Mouse (Mus musculus): ENCODE measurements at regions not wholly inside any gene's neighbourhood (a gene's known extent, or its start where the extent isn't known, plus 50 kb on each side); places are given as distances from the start of the nearest gene placed in this dataset.

- DNase-seq: no peak
Observed at GRCm38 (mm10) chr2:75351965-75352364, 307.1 kb upstream of the Hnrnpa3 start.

GRCm38 (mm10) chr2:75352564-75352963 lies 306.5 kb upstream of the Hnrnpa3 start:
- DNase-seq: no peak

- DNase-seq: no peak
Observed at GRCm38 (mm10) chr2:75356691-75357375, 302.2 kb upstream of the Hnrnpa3 start.

GRCm38 (mm10) chr2:75357516-75357915 lies 301.5 kb upstream of the Hnrnpa3 start:
- no peak for DNase-seq

GRCm38 (mm10) chr2:75360936-75361335 lies 298.1 kb upstream of the Hnrnpa3 start:
- no peak for DNase-seq

- DNase-seq: no peak
Observed at GRCm38 (mm10) chr2:75376666-75377065, 282.4 kb upstream of the Hnrnpa3 start.

- no peak for DNase-seq
Observed at GRCm38 (mm10) chr2:75385551-75386263, 273.4 kb upstream of the Hnrnpa3 start.

GRCm38 (mm10) chr2:75386636-75387035 lies 272.4 kb upstream of the Hnrnpa3 start:
- DNase-seq: no peak

- DNase-seq: no peak
Observed at GRCm38 (mm10) chr2:75392041-75392440, 267.0 kb upstream of the Hnrnpa3 start.

- no peak for DNase-seq
Observed at GRCm38 (mm10) chr2:75394928-75395673, 264.0 kb upstream of the Hnrnpa3 start.

- no peak for DNase-seq
Observed at GRCm38 (mm10) chr2:75396016-75396415, 263.0 kb upstream of the Hnrnpa3 start.

GRCm38 (mm10) chr2:75400291-75400870 lies 258.7 kb upstream of the Hnrnpa3 start:
- no peak for DNase-seq

- no peak for DNase-seq
Observed at GRCm38 (mm10) chr2:75403791-75404190, 255.3 kb upstream of the Hnrnpa3 start.

GRCm38 (mm10) chr2:75405524-75406214 lies 253.4 kb upstream of the Hnrnpa3 start:
- no peak for DNase-seq

GRCm38 (mm10) chr2:75406721-75407455 lies 252.2 kb upstream of the Hnrnpa3 start:
- DNase-seq: no peak

GRCm38 (mm10) chr2:75407560-75407959 lies 251.5 kb upstream of the Hnrnpa3 start:
- no peak for DNase-seq

GRCm38 (mm10) chr2:75408016-75408415 lies 251.0 kb upstream of the Hnrnpa3 start:
- DNase-seq: no peak

GRCm38 (mm10) chr2:75409806-75410205 lies 249.3 kb upstream of the Hnrnpa3 start:
- DNase-seq: no peak

- DNase-seq: no peak
Observed at GRCm38 (mm10) chr2:75412735-75413134, 246.3 kb upstream of the Hnrnpa3 start.

- DNase-seq: no peak
Observed at GRCm38 (mm10) chr2:75418689-75419088, 240.4 kb upstream of the Hnrnpa3 start.

GRCm38 (mm10) chr2:75419142-75419541 lies 239.9 kb upstream of the Hnrnpa3 start:
- DNase-seq: no peak
